Mouse (Mus musculus) embryonic fibroblast, embryonic 13.5 days (primary cell): ENCODE measurements around the gene Tstd1. TPM values are rescaled to one million over a fixed set of nuclear protein-coding genes. Genes with fewer than 3 reads are reported as not detected.

ENCODE experiments used
- H3K27ac ChIP-seq: 2 replicates; pipeline ENCODE4 v1.5.1; 2012; ENCODE audit warnings: low read length, control low read depth, inconsistent platforms; ENCODE audit not compliant: insufficient read depth
- H3K4me1 ChIP-seq: 2 replicates; pipeline ENCODE4 v1.6.1; 2011; ENCODE audit warnings: low read length; ENCODE audit not compliant: control insufficient read depth, insufficient read depth
- H3K4me3 ChIP-seq: 2 replicates; pipeline ENCODE4 v1.5.1; 2011; ENCODE audit warnings: mild to moderate bottlenecking, control low read depth, low read length; ENCODE audit not compliant: insufficient read depth
- CTCF ChIP-seq: IDR thresholded peaks from 2 replicates; pipeline ENCODE4 v1.5.1; 2011; ENCODE audit warnings: mild to moderate bottlenecking, control low read depth, low read length, moderate library complexity, borderline replicate concordance; ENCODE audit not compliant: insufficient read depth
- POLR2A ChIP-seq: IDR thresholded peaks from 2 replicates; pipeline ENCODE4 v1.6.1; 2011; ENCODE audit warnings: low read depth, mild to moderate bottlenecking, control low read depth, low read length, moderate library complexity
- polyA plus RNA-seq: library from polyadenylated mRNA; stranded (reverse); fragments of >200 nt; gene quantifications from 2 replicates; pipeline ENCODE4 v1.2.4, GENCODE M21; 2011; ENCODE audit warnings: low read depth; ENCODE audit not compliant: missing spikeins, insufficient read length

Tstd1 gene
- polyA plus RNA-seq, 1 experiment: 1.9 TPM

DNA sequence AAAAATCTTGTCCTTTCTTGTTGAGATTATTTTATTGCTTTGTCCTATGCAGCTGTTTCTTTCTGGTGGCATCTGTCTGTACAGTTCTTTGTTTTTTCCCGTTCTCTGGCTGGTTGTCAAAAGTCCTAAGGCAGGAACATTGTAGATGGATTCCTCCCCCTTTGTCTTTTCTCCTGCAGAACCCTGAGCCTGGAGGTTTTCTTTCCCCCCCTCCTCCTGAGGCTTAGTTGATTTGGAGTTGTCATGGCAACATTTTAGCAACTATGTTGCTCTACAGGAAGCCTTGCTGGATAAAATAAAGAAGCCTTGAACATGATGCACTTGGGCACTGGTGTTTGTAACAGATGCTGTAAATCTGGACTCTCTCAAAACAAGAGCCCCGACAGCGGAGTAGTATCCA, 6.2 kb upstream of the Tstd1 start:
- 0 out of 2 replicates have a peak overlapping the region, but pooled peaks have one; percentile 50 for H3K27ac ChIP-seq
- TF ChIP-seq CTCF (no peak), POLR2A (no peak)
- no peaks in the 10 kb centered on the region for H3K4me1 ChIP-seq
- H3K4me3 ChIP-seq: peak overlapping the region; percentile 87

DNA sequence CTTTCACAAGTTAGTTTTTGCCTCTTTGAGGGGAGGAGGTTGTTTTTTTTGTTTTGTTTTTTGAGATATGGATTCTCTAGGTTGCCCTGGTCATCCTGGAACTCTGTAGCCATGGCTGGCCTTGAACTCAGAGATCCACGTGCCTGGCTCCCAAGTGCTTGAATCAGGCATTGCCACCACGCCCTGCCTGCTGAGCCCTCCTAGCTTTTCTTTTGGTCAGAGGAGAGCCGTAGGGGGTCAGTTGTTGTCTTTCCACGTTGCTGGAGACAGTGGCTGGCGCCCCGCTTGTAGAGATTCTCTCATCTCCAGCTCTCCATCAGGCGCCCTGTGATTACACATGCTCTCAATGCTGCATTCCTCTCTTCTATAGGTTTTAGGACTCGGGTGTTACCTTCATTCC, 5.1 kb upstream of the Tstd1 start:
- H3K27ac ChIP-seq: no peak overlapping the region
- no peak overlapping the region for H3K4me3 ChIP-seq
- no peaks in the 10 kb centered on the region for H3K4me1 ChIP-seq
- TF ChIP-seq CTCF: no peak
- no peak for TF ChIP-seq POLR2A

DNA sequence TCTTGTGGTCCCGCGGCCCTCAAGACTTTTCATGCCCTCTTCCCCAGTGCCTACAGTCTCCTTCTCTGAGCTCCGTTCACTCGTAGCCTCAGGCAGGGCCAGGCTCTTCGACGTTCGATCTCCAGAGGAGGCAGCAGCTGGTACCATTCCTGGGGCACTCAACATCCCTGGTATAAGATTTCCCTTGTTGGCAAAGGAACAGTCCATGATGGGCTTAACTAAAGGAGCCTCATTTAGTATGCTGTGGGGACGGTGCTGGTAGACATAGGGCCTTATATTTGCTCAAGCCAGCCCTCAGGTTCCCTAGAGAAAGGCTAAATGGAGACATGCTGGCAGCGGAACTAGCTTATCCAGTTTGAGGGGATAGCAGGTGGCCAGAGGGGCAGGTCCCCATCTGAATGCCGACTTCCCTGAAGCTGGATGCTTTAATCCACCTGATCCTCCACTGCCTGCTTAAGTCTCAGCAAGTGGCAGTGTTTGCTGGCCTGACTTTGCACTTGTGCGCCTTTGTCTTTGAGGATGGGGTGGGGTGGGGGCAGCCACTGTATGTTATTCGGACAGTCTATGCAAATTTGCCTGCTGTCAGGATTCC, 715 bp downstream of the Tstd1 start:
- Histone ChIP-seq H3K4me1 (no peaks in the 10 kb centered on the region), H3K4me3 (no peak overlapping the region), H3K27ac (no peak overlapping the region)
- TF ChIP-seq CTCF (no peak), POLR2A (no peak)

DNA sequence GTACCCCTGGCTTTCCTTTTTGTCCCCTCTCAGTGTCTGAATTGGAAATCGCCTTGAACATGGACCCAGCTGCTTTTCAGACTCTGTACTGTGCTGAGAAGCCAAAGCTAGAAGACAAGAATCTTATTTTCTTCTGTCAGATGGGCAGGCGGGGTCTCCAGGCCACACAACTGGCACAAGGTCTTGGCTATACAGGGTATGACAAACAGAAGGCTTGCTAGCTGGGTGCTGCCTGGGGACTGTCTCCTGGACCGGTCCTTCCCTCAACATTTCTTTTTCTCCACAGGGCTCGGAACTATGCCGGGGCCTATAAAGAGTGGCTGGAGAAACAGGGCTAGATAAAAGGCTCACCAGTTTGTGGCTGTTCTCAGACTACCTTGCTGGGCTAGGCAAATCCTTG, 1.2 kb downstream of the Tstd1 start:
- TF ChIP-seq CTCF: no peak
- no peak for TF ChIP-seq POLR2A
- Histone ChIP-seq H3K4me1 (no peaks in the 10 kb centered on the region), H3K27ac (no peak overlapping the region), H3K4me3 (no peak overlapping the region)

DNA sequence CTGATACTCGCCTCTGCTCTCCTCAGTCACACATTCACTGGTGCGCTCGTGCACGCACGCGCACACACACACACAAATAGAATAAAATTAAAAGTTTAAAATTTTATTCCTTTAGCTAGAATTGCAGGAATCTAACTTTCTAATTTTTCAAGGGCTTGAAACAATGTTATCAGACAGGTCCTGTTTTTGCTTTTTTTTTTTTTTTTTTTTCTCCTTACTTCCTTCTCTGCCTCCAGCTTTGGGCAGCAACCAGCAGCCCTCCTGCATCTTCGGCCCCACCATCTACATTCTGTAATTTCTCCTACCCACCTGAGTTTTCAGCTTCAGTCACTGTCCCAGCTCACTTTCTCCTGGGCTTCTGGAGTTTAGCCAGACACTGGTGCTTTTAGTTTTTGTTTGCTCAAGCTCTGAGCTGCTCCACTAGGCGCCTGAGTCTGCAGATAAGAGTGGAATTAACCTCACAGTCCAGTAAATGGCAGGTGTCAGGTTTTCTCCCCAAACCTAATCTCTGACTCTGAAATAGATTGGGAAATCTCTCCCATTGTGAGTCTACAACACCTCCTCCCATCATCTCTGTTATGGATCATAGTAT, 3.9 kb downstream of the Tstd1 start:
- no peak overlapping the region for H3K4me3 ChIP-seq
- H3K4me1 ChIP-seq: no peaks in the 10 kb centered on the region
- TF ChIP-seq CTCF (no peak), POLR2A (no peak)
- no peak overlapping the region for H3K27ac ChIP-seq

DNA sequence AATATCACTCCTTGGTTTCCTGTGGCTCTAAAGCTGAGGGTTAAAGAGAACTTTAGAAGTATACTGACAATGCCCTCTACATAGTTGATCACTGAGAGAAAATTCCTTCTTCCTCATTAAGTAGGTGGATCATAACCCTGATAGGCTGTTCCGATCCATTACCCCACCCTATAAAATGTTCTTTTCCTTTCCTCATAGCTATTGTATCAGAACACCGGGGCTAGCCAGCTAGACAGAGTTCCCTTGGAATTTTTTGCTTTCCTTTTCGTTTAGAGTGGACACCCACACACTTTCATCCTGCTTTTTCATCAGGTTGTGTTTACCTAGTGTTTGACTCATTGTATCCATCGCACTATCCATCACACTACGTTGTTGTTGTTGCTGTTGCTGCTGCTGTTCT, 6.0 kb downstream of the Tstd1 start:
- Histone ChIP-seq H3K27ac (no peak overlapping the region), H3K4me3 (no peak overlapping the region), H3K4me1 (no peaks in the 10 kb centered on the region)
- TF ChIP-seq POLR2A: no peak
- TF ChIP-seq CTCF: no peak

DNA sequence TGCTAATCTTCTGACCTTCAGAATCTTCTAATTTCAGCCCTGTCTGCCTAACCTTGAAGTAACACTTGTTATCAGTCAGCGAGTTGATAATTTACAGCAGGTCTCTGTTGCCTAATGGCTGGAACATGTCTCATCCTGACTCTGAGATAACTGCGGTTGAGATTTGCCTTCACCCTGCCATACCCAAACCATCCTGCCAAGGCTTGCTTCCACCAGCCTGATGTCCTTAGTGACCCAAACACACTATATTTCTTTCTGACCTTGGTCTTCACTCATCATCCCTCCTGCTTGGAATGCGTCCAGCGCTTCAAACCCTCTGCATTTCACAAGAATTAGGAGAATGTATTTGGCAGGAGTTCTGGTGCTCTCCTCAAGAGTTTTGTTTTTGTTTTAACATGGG, 6.5 kb downstream of the Tstd1 start:
- TF ChIP-seq POLR2A (no peak), CTCF (no peak)
- Histone ChIP-seq H3K27ac (no peak overlapping the region), H3K4me1 (no peaks in the 10 kb centered on the region), H3K4me3 (no peak overlapping the region)

DNA sequence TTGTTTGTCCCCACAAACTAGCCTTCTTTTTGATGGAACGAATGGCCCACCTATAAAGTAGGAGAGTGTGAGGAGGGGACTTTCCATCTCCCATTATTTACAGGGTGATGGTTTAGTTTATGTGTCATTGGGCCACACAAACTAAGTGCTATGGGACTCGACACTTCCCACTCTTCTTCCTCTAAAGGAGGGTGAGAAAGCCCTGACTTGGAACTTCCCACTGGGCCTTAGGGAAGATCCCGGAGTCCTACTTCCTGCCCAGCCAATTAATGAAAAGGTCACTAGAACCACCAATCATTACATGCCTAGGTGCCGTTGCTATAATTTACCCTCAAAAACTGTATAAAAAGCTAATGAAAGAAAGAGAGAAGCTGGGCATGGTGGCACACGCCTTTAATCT, 13.5 kb downstream of the Tstd1 start:
- TF ChIP-seq CTCF (no peak), POLR2A (no peak)
- Histone ChIP-seq H3K4me1 (no peaks in the 10 kb centered on the region), H3K27ac (no peak overlapping the region), H3K4me3 (no peak overlapping the region)

DNA sequence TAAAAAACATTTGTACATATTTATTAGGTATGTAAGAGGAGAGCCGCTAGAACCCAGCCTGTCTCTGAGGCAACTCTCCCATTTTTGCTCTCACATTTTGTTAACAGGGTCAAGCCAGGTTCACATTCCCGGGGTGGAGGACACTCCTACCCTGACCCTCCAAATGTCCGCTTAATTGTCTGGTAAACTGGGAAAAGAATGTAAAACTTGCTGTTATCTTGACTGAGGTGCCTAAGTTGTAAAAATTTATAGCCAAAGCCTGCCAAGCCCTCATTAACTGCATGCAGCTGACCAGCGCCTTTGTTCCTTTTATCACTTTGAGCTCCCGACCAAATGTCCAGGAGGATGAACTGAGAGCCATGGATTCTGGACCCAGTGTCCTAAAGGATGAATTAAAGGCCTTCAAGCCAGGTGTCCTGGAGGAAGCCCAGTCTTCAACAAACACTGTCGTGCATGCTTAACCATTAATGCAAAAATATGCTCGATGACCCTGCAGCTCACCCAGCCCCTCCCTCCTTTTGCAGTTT, 16.7 kb downstream of the Tstd1 start:
- H3K4me1 ChIP-seq: no peaks in the 10 kb centered on the region
- no peak for TF ChIP-seq POLR2A
- no peak for TF ChIP-seq CTCF
- no peak overlapping the region for H3K27ac ChIP-seq
- H3K4me3 ChIP-seq: no peak overlapping the region

DNA sequence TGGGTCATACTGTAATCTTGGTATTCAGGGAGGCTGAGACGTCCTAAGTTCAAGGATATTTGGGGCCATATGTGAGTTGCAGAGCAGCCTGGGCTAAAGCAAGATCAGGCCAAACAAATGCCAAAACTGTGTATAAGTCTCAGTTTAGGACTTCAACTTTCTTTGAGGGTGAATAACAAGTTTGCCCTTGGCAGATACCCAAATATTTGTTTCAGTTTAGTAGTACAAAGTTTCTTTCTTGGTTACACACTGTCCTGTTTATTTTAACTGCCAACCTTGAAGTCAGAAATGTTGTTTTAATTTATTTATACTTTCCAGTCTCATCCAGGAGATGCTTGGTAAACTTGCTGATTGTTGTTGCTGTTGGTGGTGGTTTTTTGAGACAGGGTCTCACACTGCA, 17.3 kb downstream of the Tstd1 start:
- H3K27ac ChIP-seq: no peak overlapping the region
- TF ChIP-seq CTCF: no peak
- TF ChIP-seq POLR2A: no peak
- no peaks in the 10 kb centered on the region; the same call in 1 of the 2 replicates for H3K4me1 ChIP-seq
- H3K4me3 ChIP-seq: no peak overlapping the region
